Mouse (Mus musculus) liver, embryonic 14.5 days (tissue): ENCODE data around the gene Csf3. TPM values are rescaled to one million over a fixed set of nuclear protein-coding genes. Genes with fewer than 3 reads are reported as not detected.

Experiments used
- ATAC-seq: fragments of 200-750 bp; cut with Nextera tagmentation; 2 replicates; pipeline ENCODE4 v1.8.0; 2017; ENCODE audit warnings: moderate number of reproducible peaks, mild to moderate bottlenecking, moderate library complexity; ENCODE audit not compliant: insufficient read depth
- DNase-seq, 3 experiments: peaks; one replicate each; pipeline ENCODE4 v3.0.0-alpha.2; 2012 to 2013; ENCODE audit warnings: low read depth in 3 of 3, low spot score in 3 of 3
- H3K27ac ChIP-seq: fragments of 300-500 bp; sonication (generic); 2 replicates; pipeline ENCODE4 v1.5.1; 2014; ENCODE audit warnings: moderate library complexity, mild to moderate bottlenecking, control low read depth, inconsistent platforms
- H3K27me3 ChIP-seq: fragments of 300-500 bp; sonication (generic); 2 replicates; pipeline ENCODE4 v1.6.1; 2014; ENCODE audit warnings: mild to moderate bottlenecking, low read length, moderate library complexity; ENCODE audit not compliant: control insufficient read depth, insufficient read depth
- H3K36me3 ChIP-seq: fragments of 300-500 bp; sonication (generic); replicated peaks from 2 replicates; pipeline ENCODE4 v1.6.1; 2014; ENCODE audit warnings: low read depth; ENCODE audit not compliant: control insufficient read depth, insufficient read depth
- H3K4me1 ChIP-seq, 2 experiments: fragments of 200-500 bp in 1 of 2; fragments of 300-500 bp in 1 of 2; sonication (generic) in 1 of 2; replicated peaks; 2 replicates each; pipeline ENCODE4 v1.6.1; 2012 to 2014; ENCODE audit warnings: antibody characterized with exemption in 1 of 2, inconsistent platforms in 1 of 2, low read length in 1 of 2; ENCODE audit not compliant: control insufficient read depth in 2 of 2, insufficient read depth in 2 of 2
- H3K4me2 ChIP-seq: fragments of 300-500 bp; sonication (generic); 2 replicates; pipeline ENCODE4 v1.6.1; 2014; ENCODE audit warnings: low read depth, mild to moderate bottlenecking, control low read depth, moderate library complexity
- H3K4me3 ChIP-seq, 2 experiments: fragments of 200-500 bp in 1 of 2; fragments of 300-500 bp in 1 of 2; sonication (generic) in 1 of 2; 2 replicates each; pipeline ENCODE4 v1.5.1; 2012 to 2014; ENCODE audit warnings: low read depth in 2 of 2, low read length in 2 of 2, mild to moderate bottlenecking in 2 of 2, control low read depth in 1 of 2, inconsistent platforms in 1 of 2, moderate library complexity in 1 of 2; ENCODE audit not compliant: insufficient read depth in 1 of 2
- H3K9ac ChIP-seq: fragments of 300-500 bp; sonication (generic); replicated peaks from 2 replicates; pipeline ENCODE4 v1.6.1; 2014; ENCODE audit warnings: mild to moderate bottlenecking, control low read depth, moderate library complexity
- H3K9me3 ChIP-seq: fragments of 300-500 bp; sonication (generic); 2 replicates; pipeline ENCODE4 v1.6.1; 2016; ENCODE audit warnings: low read length, mixed read lengths; ENCODE audit not compliant: control insufficient read depth
- CTCF ChIP-seq: IDR thresholded peaks from 2 replicates; pipeline ENCODE4 v1.5.1; 2016; ENCODE audit warnings: antibody characterized with exemption, low read depth, control low read depth
- EP300 ChIP-seq: IDR thresholded peaks from 2 replicates; pipeline ENCODE4 v1.6.1; 2016; ENCODE audit warnings: antibody characterized with exemption, low read depth
- WGBS: fragments of 180-500 bp; shearing (Covaris S2); extraction: QIAGEN DNeasy Blood & Tissue Kit; methylation state at CpG from one replicate; pipeline ENCODE4 v1.1.7; 2014; ENCODE audit not compliant: insufficient replicate concordance; 5-methylcytosine and 5-hydroxymethylcytosine counted together
- polyA plus RNA-seq, 2 experiments: library from polyadenylated mRNA; depleted of rRNA in 1 of 2; stranded (reverse) in 1 of 2; unstranded in 1 of 2; fragments of >200 nt; fragmentation: Nextera tagmentation in 1 of 2; extraction: Ambion mirVana in 1 of 2; gene quantifications; 2 replicates each; pipeline versions ENCODE4 v1.2.1 to v1.2.3; 2012 to 2014

The Csf3 gene
- polyA plus RNA-seq, 2 experiments, result not detected

- Histone ChIP-seq H3K4me3 (no peak overlapping the region), H3K27ac (no peak overlapping the region), H3K9ac (no peak overlapping the region), H3K4me2 (no peak overlapping the region), H3K4me1 (peaks cover 6 to 10% of the 10 kb centered on the region in 2 experiments; a peak in 3 of 4 replicates), H3K36me3 (peaks cover 49% of the 10 kb centered on the region), H3K27me3 (no peaks in the 10 kb centered on the region), H3K9me3 (no peaks in the 10 kb centered on the region)
- ATAC-seq, result no peak
- TF ChIP-seq EP300 (no peak), CTCF (no peak)
- WGBS, result 86% methylated on average over 9 of the region's 9 CpGs
- DNase-seq, result no peak
Observed at GRCm38 (mm10) chr11:98685642-98686041, 15.4 kb upstream of the Csf3 start.

DNA sequence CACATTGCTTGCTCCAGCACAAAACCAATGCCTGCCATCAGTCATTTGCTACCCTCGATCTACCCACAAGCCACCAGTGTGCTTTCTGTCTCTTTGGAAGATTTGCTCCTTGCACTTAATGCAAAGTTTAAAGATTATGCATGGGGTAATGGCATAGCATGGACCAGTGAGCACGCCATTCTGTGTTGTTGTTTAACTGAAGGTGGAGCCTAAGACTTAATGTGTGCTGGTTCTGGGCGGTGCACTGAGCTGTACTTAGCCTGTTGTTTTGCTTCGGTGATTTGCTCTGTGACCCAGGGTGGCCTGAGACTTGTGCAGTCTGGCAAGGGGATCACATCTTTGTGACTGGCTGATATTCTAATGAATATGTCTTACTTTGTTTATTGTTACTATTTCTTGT, 14.1 kb upstream of the Csf3 start:
- Histone ChIP-seq H3K4me1 (peaks cover 2 to 7% of the 10 kb centered on the region in 2 experiments; a peak in 3 of 4 replicates), H3K27ac (no peak overlapping the region), H3K4me3 (no peak overlapping the region), H3K9me3 (no peaks in the 10 kb centered on the region), H3K4me2 (no peak overlapping the region), H3K36me3 (peaks cover 61% of the 10 kb centered on the region), H3K27me3 (no peaks in the 10 kb centered on the region), H3K9ac (no peak overlapping the region)
- ATAC-seq, result no peak
- WGBS, result 80% methylated on average over 4 of the region's 4 CpGs
- TF ChIP-seq CTCF (no peak), EP300 (no peak)
- DNase-seq, result no peak

DNA sequence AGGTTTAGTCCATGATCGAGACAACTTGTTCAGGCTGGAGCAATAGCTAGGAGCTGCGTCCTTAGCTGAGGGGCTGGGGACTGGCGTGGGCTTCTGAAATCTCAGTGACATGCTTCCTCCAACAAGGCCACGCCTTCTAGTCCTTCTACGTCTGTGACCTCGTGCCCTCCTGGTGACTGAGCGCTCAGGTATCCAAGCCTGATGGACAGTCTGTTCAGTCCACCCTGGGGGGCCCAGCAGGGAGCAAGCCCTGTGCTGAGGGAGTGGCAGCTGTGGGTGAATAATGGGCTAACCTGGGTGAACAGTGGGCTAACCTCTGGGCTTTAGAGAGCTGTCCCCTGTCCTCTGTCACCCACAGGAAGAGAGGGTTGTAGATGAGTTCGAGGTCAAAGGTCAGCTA, 13.1 kb upstream of the Csf3 start:
- Histone ChIP-seq H3K36me3 (peaks cover 61% of the 10 kb centered on the region), H3K9me3 (no peaks in the 10 kb centered on the region), H3K27ac (no peak overlapping the region), H3K4me2 (no peak overlapping the region), H3K27me3 (no peaks in the 10 kb centered on the region), H3K4me3 (no peak overlapping the region), H3K9ac (no peak overlapping the region), H3K4me1 (peaks cover 2 to 7% of the 10 kb centered on the region in 2 experiments; a peak in 2 of 4 replicates)
- DNase-seq, result no peak
- TF ChIP-seq EP300 (no peak), CTCF (no peak)
- ATAC-seq, result no peak
- 69% methylated on average over 8 of the region's 8 CpGs for WGBS

DNA sequence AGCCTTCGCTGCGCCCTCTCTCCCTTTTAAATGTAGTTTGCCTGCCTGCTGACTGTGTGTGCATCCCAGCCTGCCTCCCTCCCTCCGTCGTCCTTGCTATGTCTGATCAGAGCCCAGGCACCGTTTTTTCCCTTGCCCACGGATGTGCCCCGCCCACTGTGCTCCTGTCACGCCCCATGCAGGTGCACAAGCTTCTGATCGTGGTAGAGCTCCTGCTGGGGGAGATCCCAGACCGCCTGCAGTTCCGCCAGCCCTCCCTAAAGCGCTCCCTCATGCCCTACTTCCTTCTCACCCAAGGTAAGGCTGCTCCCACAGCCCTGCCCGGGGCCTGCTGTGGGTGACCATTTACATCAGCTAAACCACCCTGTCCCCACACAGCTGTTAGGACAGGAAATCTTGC, 7.9 kb upstream of the Csf3 start:
- H3K36me3 ChIP-seq, result peaks cover 55% of the 10 kb centered on the region
- no peak overlapping the region for H3K9ac ChIP-seq
- WGBS, result 58% methylated on average over 13 of the region's 13 CpGs
- no peaks in the 10 kb centered on the region for H3K9me3 ChIP-seq
- no peaks in the 10 kb centered on the region for H3K27me3 ChIP-seq
- no peak overlapping the region for H3K4me3 ChIP-seq
- ATAC-seq (no peak), DNase-seq (no peak)
- no peak for TF ChIP-seq CTCF
- no peak for TF ChIP-seq EP300
- no peak overlapping the region for H3K4me2 ChIP-seq
- H3K4me1 ChIP-seq, result no peaks in the 10 kb centered on the region
- H3K27ac ChIP-seq, result no peak overlapping the region

- TF ChIP-seq CTCF (no peak), EP300 (no peak)
- no peak overlapping the region for H3K4me2 ChIP-seq
- peaks cover 51% of the 10 kb centered on the region for H3K36me3 ChIP-seq
- H3K27ac ChIP-seq, result no peak overlapping the region
- no peak overlapping the region for H3K4me3 ChIP-seq
- 86% methylated on average over 9 of the region's 9 CpGs for WGBS
- H3K9ac ChIP-seq, result no peak overlapping the region
- DNase-seq (no peak), ATAC-seq (no peak)
- H3K4me1 ChIP-seq, result no peaks in the 10 kb centered on the region
- no peaks in the 10 kb centered on the region for H3K9me3 ChIP-seq
- no peaks in the 10 kb centered on the region for H3K27me3 ChIP-seq
Observed at GRCm38 (mm10) chr11:98693746-98694145, 7.3 kb upstream of the Csf3 start.
